Mouse (Mus musculus) lung, embryonic 15.5 days (tissue): ENCODE results near the gene Ttll4. TPM values are rescaled to one million over a fixed set of nuclear protein-coding genes. Genes with fewer than 3 reads are reported as not detected.
A peak's percentile ranks its signal among the peaks of the same experiment; 100 is the strongest.

Experiments used
- ATAC-seq: fragments of 200-750 bp; cut with Nextera tagmentation; 2 replicates; pipeline ENCODE4 v1.8.0; 2017; ENCODE audit warnings: moderate number of reproducible peaks, borderline replicate concordance; ENCODE audit not compliant: low FRiP score, low TSS enrichment; ENCODE audit errors: extremely low read depth
- H3K27ac ChIP-seq: fragments of 300-500 bp; sonication (generic); 2 replicates; pipeline ENCODE4 v1.5.1; 2015; ENCODE audit warnings: moderate library complexity, mild to moderate bottlenecking, inconsistent platforms
- H3K27me3 ChIP-seq: fragments of 300-500 bp; sonication (generic); 2 replicates; pipeline ENCODE4 v1.6.1; 2015; ENCODE audit warnings: inconsistent platforms
- H3K36me3 ChIP-seq: fragments of 300-500 bp; sonication (generic); 2 replicates; pipeline ENCODE4 v1.6.1; 2015; ENCODE audit warnings: inconsistent platforms
- H3K4me1 ChIP-seq: fragments of 300-500 bp; sonication (generic); 2 replicates; pipeline ENCODE4 v1.6.1; 2015; ENCODE audit warnings: inconsistent platforms
- H3K4me2 ChIP-seq: fragments of 300-500 bp; sonication (generic); 2 replicates; pipeline ENCODE4 v1.6.1; 2015; ENCODE audit warnings: inconsistent platforms, mild to moderate bottlenecking, moderate library complexity
- H3K4me3 ChIP-seq: fragments of 300-500 bp; sonication (generic); 2 replicates; pipeline ENCODE4 v1.5.1; 2015; ENCODE audit warnings: mild to moderate bottlenecking, inconsistent platforms
- H3K9ac ChIP-seq: fragments of 300-500 bp; sonication (generic); 2 replicates; pipeline ENCODE4 v1.6.1; 2015; ENCODE audit warnings: inconsistent platforms
- H3K9me3 ChIP-seq: fragments of 300-500 bp; sonication (generic); 2 replicates; pipeline ENCODE4 v1.6.1; 2016; ENCODE audit warnings: inconsistent platforms
- WGBS: fragments of 180-500 bp; shearing (Covaris S2); methylation state at CpG from one replicate; pipeline ENCODE4 v1.1.7; 2015; 5-methylcytosine and 5-hydroxymethylcytosine counted together
- polyA plus RNA-seq: library from polyadenylated mRNA; unstranded; fragments of >200 nt; fragmentation: Nextera tagmentation; extraction: Ambion mirVana; gene quantifications from 2 replicates; pipeline ENCODE4 v1.2.1, GENCODE M21; 2015

Ttll4 gene
- polyA plus RNA-seq, 1 experiment from 2014 or later, result 16.5 TPM

DNA sequence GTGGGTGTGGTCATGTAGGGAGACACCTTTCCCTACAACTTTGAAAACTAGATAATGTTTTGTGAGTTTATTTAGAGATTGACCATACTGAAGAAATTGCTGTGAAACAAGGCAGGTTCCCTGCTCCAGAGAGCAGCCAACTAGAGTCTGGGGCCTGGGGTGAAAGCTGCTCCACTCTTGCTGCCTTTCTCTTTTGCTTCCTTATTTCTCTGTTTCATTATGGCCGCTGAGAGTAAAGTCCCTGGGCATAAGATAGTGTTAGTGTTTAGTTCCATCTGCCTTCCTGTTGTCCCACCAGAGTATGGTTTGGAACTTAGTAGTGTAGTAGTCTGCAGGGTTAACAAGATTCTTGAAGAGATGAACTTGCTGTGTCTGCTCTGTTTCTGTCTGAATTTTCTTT lies 16.3 kb downstream of the Ttll4 start:
- Histone ChIP-seq H3K4me2 (no peak overlapping the region), H3K27me3 (no peaks in the 10 kb centered on the region), H3K9me3 (no peaks in the 10 kb centered on the region), H3K4me1 (no peaks in the 10 kb centered on the region), H3K9ac (no peak overlapping the region), H3K4me3 (no peak overlapping the region), H3K27ac (no peak overlapping the region), H3K36me3 (peaks cover 46% of the 10 kb centered on the region)
- ATAC-seq, result no peak
- 71% methylated on average over 1 of the region's 1 CpGs for WGBS

DNA sequence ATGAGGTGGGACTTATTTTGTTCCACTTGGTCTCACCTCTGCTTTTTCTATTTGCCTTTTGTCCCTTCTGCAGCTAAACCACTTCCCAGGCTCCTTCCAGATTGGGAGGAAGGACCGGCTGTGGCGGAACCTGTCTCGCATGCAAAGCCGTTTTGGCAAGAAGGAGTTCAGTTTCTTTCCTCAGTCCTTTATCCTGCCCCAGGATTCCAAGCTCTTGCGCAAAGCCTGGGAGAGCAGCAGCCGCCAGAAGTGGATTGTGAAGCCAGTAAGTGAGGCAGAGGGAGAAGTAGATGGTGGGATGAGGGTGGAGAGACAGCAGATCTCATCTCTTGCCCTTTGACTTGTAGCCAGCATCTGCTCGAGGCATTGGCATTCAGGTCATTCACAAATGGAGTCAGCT lies 25.6 kb downstream of the Ttll4 start:
- Histone ChIP-seq H3K27ac (no peak overlapping the region), H3K4me2 (no peak overlapping the region), H3K36me3 (peaks cover 84% of the 10 kb centered on the region), H3K4me1 (no peaks in the 10 kb centered on the region), H3K9me3 (no peaks in the 10 kb centered on the region), H3K9ac (no peak overlapping the region), H3K4me3 (no peak overlapping the region), H3K27me3 (no peaks in the 10 kb centered on the region)
- ATAC-seq, result no peak
- 90% methylated on average over 7 of the region's 7 CpGs for WGBS

DNA sequence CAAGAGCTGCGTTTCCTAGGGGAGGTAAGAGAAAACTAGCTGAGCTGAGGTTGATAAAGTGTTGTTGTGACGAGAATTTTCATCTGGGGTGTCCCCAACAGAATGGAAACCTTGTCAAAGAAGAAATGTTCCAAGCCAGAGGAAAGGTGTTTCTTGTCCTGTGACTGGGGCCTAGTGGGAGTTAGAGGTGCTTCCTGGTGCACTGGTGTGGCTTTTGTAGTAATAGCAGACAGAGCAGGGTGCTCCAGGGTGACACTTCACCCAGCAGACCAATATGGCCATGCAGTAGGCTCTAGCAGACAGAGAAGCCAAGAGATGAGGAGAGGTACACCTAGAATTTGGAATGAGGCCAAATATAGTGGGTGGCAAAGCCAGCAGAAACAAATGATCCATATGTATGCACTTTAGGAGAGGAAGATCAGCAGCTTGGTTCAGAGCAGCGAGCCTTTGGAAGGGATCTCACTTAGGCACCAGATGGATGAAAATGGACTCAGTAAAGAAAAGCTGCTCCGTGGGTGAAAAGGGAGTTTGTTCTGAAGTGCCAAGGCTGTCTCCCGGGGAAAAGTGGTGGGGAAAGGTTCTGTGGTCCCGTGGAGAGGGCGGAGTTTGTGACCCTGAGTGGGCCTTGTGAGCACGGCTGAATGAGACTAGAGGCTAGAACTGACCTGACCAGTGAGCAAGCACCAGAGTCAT lies 32.5 kb downstream of the Ttll4 start:
- Histone ChIP-seq H3K4me2 (no peak overlapping the region), H3K27me3 (no peaks in the 10 kb centered on the region), H3K27ac (no peak overlapping the region), H3K4me3 (no peak overlapping the region), H3K9ac (no peak overlapping the region), H3K36me3 (peaks cover 87% of the 10 kb centered on the region), H3K4me1 (no peaks in the 10 kb centered on the region), H3K9me3 (no peaks in the 10 kb centered on the region)
- ATAC-seq, result no peak
- WGBS, result 85% methylated on average over 8 of the region's 8 CpGs

DNA sequence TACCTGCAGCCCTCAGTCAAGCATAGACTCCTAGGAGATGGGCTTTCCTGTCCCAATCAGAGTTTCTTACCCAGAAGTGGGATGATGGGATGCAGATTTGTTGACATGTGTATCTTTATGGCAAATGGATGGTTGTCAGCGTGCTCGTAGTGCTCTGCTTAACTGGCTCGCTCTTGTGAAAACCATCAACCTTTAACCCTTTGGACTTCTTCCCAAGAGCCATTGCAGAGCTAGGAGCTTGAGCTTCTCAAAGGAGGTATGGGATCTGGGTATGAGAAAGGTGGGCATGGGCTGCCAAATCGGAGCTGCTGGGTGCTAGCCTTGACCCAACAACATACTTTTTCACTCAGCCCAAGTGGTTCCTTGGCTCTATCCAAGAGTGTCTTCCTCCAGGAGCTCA lies 34.3 kb downstream of the Ttll4 start:
- H3K4me3 ChIP-seq, result no peak overlapping the region
- ATAC-seq, result no peak
- WGBS, result 86% methylated on average over 4 of the region's 4 CpGs
- no peaks in the 10 kb centered on the region for H3K27me3 ChIP-seq
- H3K4me2 ChIP-seq, result no peak overlapping the region
- no peaks in the 10 kb centered on the region for H3K9me3 ChIP-seq
- peaks cover 75% of the 10 kb centered on the region for H3K36me3 ChIP-seq
- H3K4me1 ChIP-seq, result no peaks in the 10 kb centered on the region
- H3K9ac ChIP-seq, result no peak overlapping the region
- H3K27ac ChIP-seq, result no peak overlapping the region

DNA sequence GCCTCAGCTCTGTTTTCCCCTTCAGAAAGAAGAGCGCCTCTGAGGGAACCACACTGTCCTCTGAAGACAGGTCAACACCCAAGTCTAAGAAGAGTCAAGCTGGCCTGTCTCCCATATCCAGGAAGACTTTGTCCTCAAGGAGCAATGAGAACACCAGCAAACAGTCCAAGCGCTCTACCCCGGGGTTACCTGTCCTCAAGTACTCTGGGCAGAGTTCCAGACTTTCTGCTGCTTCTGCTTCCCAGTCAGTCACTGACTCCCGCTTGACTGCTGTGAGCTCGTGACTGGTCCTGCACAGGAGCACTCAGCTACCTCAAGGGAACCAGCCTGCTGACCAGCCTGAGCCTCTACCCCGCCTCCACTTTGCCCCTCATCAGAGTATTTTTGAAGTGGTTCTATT lies 35.9 kb downstream of the Ttll4 start:
- ATAC-seq, result 0 out of 2 replicates have a peak, but pooled peaks have one; percentile 27
- no peaks in the 10 kb centered on the region for H3K4me1 ChIP-seq
- H3K9me3 ChIP-seq, result no peaks in the 10 kb centered on the region
- no peaks in the 10 kb centered on the region for H3K27me3 ChIP-seq
- H3K27ac ChIP-seq, result no peak overlapping the region
- no peak overlapping the region for H3K4me3 ChIP-seq
- no peak overlapping the region for H3K9ac ChIP-seq
- H3K4me2 ChIP-seq, result no peak overlapping the region
- H3K36me3 ChIP-seq, result peaks cover 60% of the 10 kb centered on the region
- 80% methylated on average over 6 of the region's 6 CpGs for WGBS

DNA sequence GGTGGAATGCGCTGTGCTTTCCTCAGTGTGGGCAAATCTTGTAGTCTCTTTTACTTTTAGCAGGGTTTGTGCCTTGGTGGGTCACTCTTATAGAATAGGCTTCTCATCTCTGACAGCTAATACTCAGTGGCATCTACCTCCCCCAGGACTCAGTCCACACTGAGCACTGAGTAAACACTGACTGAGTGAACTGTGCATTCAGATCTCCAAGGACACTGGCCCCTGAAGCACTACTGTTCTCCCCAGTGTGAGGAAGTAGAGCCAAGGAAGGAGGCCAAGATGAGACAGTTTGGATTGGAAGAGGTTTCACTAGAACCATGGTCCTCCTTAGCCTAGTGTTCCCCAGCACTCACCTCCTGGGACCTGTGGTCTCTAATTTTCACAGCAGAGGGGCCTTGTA lies 36.8 kb downstream of the Ttll4 start:
- Histone ChIP-seq H3K4me3 (no peak overlapping the region), H3K4me1 (no peaks in the 10 kb centered on the region), H3K27ac (no peak overlapping the region), H3K9me3 (no peaks in the 10 kb centered on the region), H3K4me2 (no peak overlapping the region), H3K9ac (no peak overlapping the region), H3K27me3 (no peaks in the 10 kb centered on the region), H3K36me3 (peaks cover 58% of the 10 kb centered on the region)
- 97% methylated on average over 1 of the region's 1 CpGs for WGBS
- no peak for ATAC-seq

DNA sequence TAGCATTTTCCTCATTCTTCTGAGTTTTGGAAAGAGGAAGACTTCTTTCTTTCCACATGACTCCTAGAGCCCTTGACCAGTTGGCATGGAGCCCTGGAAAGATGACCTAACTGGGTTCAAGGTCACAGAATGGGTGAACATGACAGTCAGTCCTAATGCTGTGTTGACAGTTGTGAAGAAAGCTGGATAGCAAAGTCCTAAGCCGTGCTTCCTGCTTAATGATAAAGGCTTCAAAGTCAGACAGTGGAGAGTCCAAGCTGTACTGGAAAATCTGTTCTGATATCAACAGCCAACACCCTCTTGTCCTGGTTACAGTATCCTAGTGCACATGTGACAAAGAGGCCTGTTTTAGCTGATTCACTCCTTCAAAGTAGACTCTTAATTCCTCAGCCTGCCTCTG lies 37.2 kb downstream of the Ttll4 start:
- peaks cover 54% of the 10 kb centered on the region for H3K36me3 ChIP-seq
- H3K9ac ChIP-seq, result no peak overlapping the region
- 66% methylated on average over 1 of the region's 1 CpGs for WGBS
- H3K27me3 ChIP-seq, result no peaks in the 10 kb centered on the region
- no peaks in the 10 kb centered on the region for H3K9me3 ChIP-seq
- no peaks in the 10 kb centered on the region for H3K4me1 ChIP-seq
- no peak overlapping the region for H3K4me2 ChIP-seq
- no peak for ATAC-seq
- H3K27ac ChIP-seq, result no peak overlapping the region
- H3K4me3 ChIP-seq, result no peak overlapping the region

DNA sequence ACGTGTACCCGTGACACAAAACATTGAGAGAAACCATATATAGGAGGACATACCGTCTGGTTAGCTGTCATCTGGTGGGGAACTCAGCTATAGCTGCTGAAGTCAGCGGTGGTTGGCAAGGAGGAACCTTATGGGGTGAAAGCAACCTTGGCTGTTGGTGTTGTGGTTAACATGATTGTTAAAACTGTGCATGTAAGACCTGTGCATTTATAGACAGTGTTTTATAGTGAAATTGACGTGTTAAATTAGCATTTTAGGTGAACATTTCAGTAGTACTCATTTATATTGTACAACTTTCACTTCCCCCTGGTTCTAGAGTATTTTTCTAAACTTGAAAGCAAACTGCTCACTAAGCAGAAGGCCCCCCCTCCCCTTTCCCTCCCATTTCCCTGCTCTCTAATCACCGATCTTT lies 40.6 kb downstream of the Ttll4 start:
- Histone ChIP-seq H3K4me1 (no peaks in the 10 kb centered on the region), H3K4me2 (no peak overlapping the region), H3K36me3 (peaks cover 25% of the 10 kb centered on the region), H3K27me3 (no peaks in the 10 kb centered on the region), H3K9me3 (no peaks in the 10 kb centered on the region), H3K27ac (no peak overlapping the region), H3K9ac (no peak overlapping the region), H3K4me3 (no peak overlapping the region)
- 83% methylated on average over 6 of the region's 6 CpGs for WGBS
- no peak for ATAC-seq

DNA sequence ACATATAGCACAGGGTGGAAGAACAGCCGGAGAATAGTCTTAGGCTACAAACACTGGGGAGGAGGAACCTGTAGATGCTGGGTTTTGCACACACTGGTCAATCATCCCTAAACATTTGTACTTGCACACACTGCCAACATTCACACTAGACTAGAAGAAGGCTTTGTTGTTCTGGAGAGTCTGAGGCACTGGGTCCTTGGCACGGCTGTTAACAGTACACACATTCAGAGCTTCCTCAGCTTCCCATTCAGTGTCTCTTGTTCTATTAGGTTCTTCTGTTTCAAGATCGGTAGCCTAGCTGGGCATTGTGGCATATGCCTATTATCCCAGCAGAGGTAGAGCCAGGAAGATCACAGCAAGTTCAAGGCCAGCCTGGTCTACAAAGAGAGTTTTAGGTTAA lies 42.6 kb downstream of the Ttll4 start:
- Histone ChIP-seq H3K27me3 (no peaks in the 10 kb centered on the region), H3K4me1 (no peaks in the 10 kb centered on the region), H3K4me2 (no peak overlapping the region), H3K9ac (no peak overlapping the region), H3K9me3 (no peaks in the 10 kb centered on the region), H3K4me3 (no peak overlapping the region), H3K36me3 (peaks cover 5% of the 10 kb centered on the region), H3K27ac (no peak overlapping the region)
- ATAC-seq, result no peak
- 86% methylated on average over 3 of the region's 3 CpGs for WGBS

DNA sequence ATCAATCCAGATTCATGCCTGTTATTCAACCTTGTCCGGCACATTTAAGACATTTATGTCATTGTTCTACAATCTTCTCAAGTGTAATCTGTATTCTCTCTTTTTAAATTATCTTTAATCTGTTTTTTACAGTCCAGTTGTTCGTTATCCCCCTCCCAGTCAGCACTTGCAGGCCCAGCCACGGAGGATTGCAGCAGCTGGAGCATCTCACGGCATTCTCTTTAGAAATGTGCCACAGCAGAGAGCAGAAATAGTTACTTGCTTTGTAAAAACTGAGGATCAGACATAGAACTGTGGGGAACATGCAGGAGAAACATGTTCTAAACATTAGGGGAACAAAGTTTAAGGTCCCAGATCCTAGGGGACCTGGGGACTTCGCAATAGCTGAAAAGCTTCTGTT lies 43.5 kb downstream of the Ttll4 start:
- no peaks in the 10 kb centered on the region for H3K9me3 ChIP-seq
- ATAC-seq, result no peak
- H3K27ac ChIP-seq, result peak overlapping the region; percentile 46

DNA sequence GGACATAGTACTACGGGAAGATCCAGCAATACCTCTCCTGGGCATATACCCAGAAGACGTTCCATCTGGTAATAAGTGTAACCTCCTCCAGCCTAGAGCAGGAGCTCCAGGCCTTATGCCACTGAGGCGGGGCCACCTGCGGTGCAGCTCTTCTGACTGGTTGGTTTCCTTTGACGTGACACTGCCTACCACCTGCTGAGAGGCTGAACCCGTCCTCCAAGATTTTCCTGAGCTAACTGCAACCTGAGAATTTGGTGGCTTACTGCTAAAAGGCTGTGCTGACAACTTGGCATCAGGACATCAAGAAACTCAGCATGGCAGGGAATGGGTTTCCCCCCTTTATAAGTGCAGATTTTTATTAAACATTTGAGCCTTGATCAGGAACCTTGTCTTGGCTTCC lies 48.0 kb downstream of the Ttll4 start:
- no peak overlapping the region for H3K4me2 ChIP-seq
- no peaks in the 10 kb centered on the region for H3K36me3 ChIP-seq
- H3K27me3 ChIP-seq, result peaks cover 7% of the 10 kb centered on the region; the same call in 1 of the 2 replicates
- no peak overlapping the region for H3K4me3 ChIP-seq
- H3K9ac ChIP-seq, result no peak overlapping the region
- H3K4me1 ChIP-seq, result peaks cover 6% of the 10 kb centered on the region; the same call in 1 of the 2 replicates
- H3K9me3 ChIP-seq, result no peaks in the 10 kb centered on the region
- ATAC-seq, result no peak
- WGBS, result 36% methylated on average over 6 of the region's 6 CpGs
- H3K27ac ChIP-seq, result no peak overlapping the region

More for the DNA sequence above, 43.5 kb downstream of the Ttll4 start:
- no peaks in the 10 kb centered on the region for H3K4me1 ChIP-seq
- no peak overlapping the region for H3K9ac ChIP-seq
- H3K36me3 ChIP-seq, result no peaks in the 10 kb centered on the region; the same call in 1 of the 2 replicates
- no peak overlapping the region for H3K4me2 ChIP-seq
- no peaks in the 10 kb centered on the region for H3K27me3 ChIP-seq
- no peak overlapping the region for H3K4me3 ChIP-seq
- 68% methylated on average over 5 of the region's 5 CpGs for WGBS

DNA sequence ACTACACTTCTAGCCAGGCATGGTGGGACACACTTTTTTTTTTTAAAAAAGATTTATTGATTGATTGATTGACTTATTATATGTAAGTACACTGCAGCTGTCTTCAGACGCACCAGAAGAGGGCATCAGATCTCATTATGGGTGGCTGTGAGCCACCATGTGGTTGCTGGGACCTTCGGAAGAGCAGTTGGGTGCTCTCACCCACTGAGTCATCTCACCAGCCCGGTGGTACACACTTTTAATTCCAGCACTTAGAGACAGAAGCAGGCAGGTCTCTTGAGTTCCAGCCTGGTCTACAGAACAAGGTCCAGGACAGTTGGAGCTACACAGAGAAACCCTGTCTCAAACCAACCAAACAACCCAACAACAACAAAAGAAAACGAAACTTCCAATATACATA lies 50.5 kb downstream of the Ttll4 start:
- H3K27ac ChIP-seq, result no peak overlapping the region
- no peak for ATAC-seq
- H3K27me3 ChIP-seq, result peaks cover 7% of the 10 kb centered on the region; the same call in 1 of the 2 replicates
- WGBS, result 70% methylated on average over 4 of the region's 4 CpGs
- H3K4me1 ChIP-seq, result peaks cover 6% of the 10 kb centered on the region; the same call in 1 of the 2 replicates
- H3K4me3 ChIP-seq, result no peak overlapping the region
- H3K36me3 ChIP-seq, result no peaks in the 10 kb centered on the region
- H3K4me2 ChIP-seq, result no peak overlapping the region
- H3K9ac ChIP-seq, result no peak overlapping the region
- H3K9me3 ChIP-seq, result no peaks in the 10 kb centered on the region
